Mouse (Mus musculus): ENCODE data around the gene Dnajc5.

- TF ChIP-seq CTCF (IDR thresholded peaks at IDR 0.05; ENCODE audit: borderline replicate concordance, extremely low read depth, insufficient read depth, insufficient read length) = no peak
- TF ChIP-seq POLR2A (IDR thresholded peaks at IDR 0.05; ENCODE audit: borderline replicate concordance, extremely low read depth, insufficient read depth, insufficient read length, poor library complexity, severe bottlenecking) = no peak
Measured at GRCm38 (mm10) chr2:181570921-181571595, 50.8 kb downstream of the Dnajc5 start.

All from brain, embryonic 14.5 days (tissue).